Mouse (Mus musculus): Measurements from ENCODE around the gene Wwc1. TPM values are rescaled to one million over a fixed set of nuclear protein-coding genes. Genes with fewer than 3 reads are reported as not detected.

Gene Wwc1
- total and polyA plus RNA-seq, 2 experiments from 2014 or later = 9.2 to 11.9 TPM

- 43% methylated on average over 4 of the region's 4 CpGs for WGBS
- TF ChIP-seq CTCF (IDR thresholded peaks at IDR 0.05) = no peak
- Histone ChIP-seq H3K9ac (replicated peaks; ENCODE audit: low read length, poor library complexity, severe bottlenecking) (no peak overlapping the region), H3K36me3 (ENCODE audit: insufficient read depth, low read length) (no peaks in the 10 kb centered on the region), H3K4me2 (ENCODE audit: low read depth, low read length, poor library complexity, severe bottlenecking) (no peak overlapping the region), H3K9me3 (ENCODE audit: low read length) (no peaks in the 10 kb centered on the region), H3K4me1 (ENCODE audit: insufficient read depth, low read length) (no peaks in the 10 kb centered on the region), H3K4me3 (ENCODE audit: low read depth, low read length) (no peak overlapping the region), H3K27me3 (ENCODE audit: insufficient read depth, low read length) (no peaks in the 10 kb centered on the region), H3K27ac (ENCODE audit: low read depth, low read length) (no peak overlapping the region)
- DNase-seq (ENCODE audit: low spot score) (no peak), ATAC-seq (ENCODE audit: low FRiP score) (no peak)
Measured at GRCm38 (mm10) chr11:35989967-35990366, 9.6 kb upstream of the Wwc1 start.

- Histone ChIP-seq H3K27me3 (ENCODE audit: insufficient read depth, low read length) (no peaks in the 10 kb centered on the region; the same call in 1 of the 2 replicates), H3K4me1 (ENCODE audit: insufficient read depth, low read length) (no peaks in the 10 kb centered on the region), H3K9me3 (ENCODE audit: low read length) (no peaks in the 10 kb centered on the region), H3K36me3 (ENCODE audit: insufficient read depth, low read length) (no peaks in the 10 kb centered on the region), H3K27ac (ENCODE audit: low read depth, low read length) (peak overlapping the region; percentile 63; the same call in 1 of the 2 replicates), H3K4me3 (ENCODE audit: low read depth, low read length) (peak overlapping the region; percentile 28), H3K9ac (replicated peaks; ENCODE audit: low read length, poor library complexity, severe bottlenecking) (no peak overlapping the region; the same call in 1 of the 2 replicates), H3K4me2 (ENCODE audit: low read depth, low read length, poor library complexity, severe bottlenecking) (peak overlapping the region; percentile 51)
- TF ChIP-seq CTCF (IDR thresholded peaks at IDR 0.05) = peak; percentile 53
- ATAC-seq (ENCODE audit: low FRiP score) (peak; percentile 79), DNase-seq (ENCODE audit: low spot score) (peak; percentile 67)
- WGBS = under 1% methylated on average over 19 of the region's 19 CpGs
Measured at GRCm38 (mm10) chr11:35985841-35986393, 5.6 kb upstream of the Wwc1 start.

- no peak overlapping the region for H3K9ac ChIP-seq (replicated peaks; ENCODE audit: low read length, poor library complexity, severe bottlenecking)
- H3K27me3 ChIP-seq (ENCODE audit: insufficient read depth, low read length) = peaks cover 4% of the 10 kb centered on the region; the same call in 1 of the 2 replicates
- H3K4me1 ChIP-seq (ENCODE audit: insufficient read depth, low read length) = peaks cover 7% of the 10 kb centered on the region; the same call in 1 of the 2 replicates
- no peaks in the 10 kb centered on the region for H3K36me3 ChIP-seq (ENCODE audit: insufficient read depth, low read length)
- no peak overlapping the region for H3K27ac ChIP-seq (ENCODE audit: low read depth, low read length)
- H3K4me2 ChIP-seq (ENCODE audit: low read depth, low read length, poor library complexity, severe bottlenecking) = no peak overlapping the region
- no peak overlapping the region for H3K4me3 ChIP-seq (ENCODE audit: low read depth, low read length)
- H3K9me3 ChIP-seq (ENCODE audit: low read length) = no peaks in the 10 kb centered on the region
- WGBS = 86% methylated on average over 3 of the region's 3 CpGs
- no peak for DNase-seq (ENCODE audit: low spot score)
- no peak for ATAC-seq (ENCODE audit: low FRiP score)
- no peak for TF ChIP-seq CTCF (IDR thresholded peaks at IDR 0.05)
Measured at GRCm38 (mm10) chr11:35982734-35983133, 2.4 kb upstream of the Wwc1 start.

GRCm38 (mm10) chr11:35979733-35980410 is 455 bp downstream of the Wwc1 start:
- DNase-seq (ENCODE audit: low spot score) = peak; percentile 12
- H3K4me2 ChIP-seq (ENCODE audit: low read depth, low read length, poor library complexity, severe bottlenecking) = peak overlapping the region; percentile 89
- H3K27ac ChIP-seq (ENCODE audit: low read depth, low read length) = peak overlapping the region; percentile 32; the same call in 1 of the 2 replicates
- H3K9ac ChIP-seq (replicated peaks; ENCODE audit: low read length, poor library complexity, severe bottlenecking) = peak overlapping the region; percentile 67
- peak; percentile 45 for ATAC-seq (ENCODE audit: low FRiP score)
- H3K9me3 ChIP-seq (ENCODE audit: low read length) = no peaks in the 10 kb centered on the region
- H3K4me3 ChIP-seq (ENCODE audit: low read depth, low read length) = peak overlapping the region; percentile 78
- WGBS = under 1% methylated on average over 44 of the region's 66 CpGs
- H3K4me1 ChIP-seq (ENCODE audit: insufficient read depth, low read length) = peaks cover 7% of the 10 kb centered on the region; the same call in 1 of the 2 replicates
- no peaks in the 10 kb centered on the region for H3K36me3 ChIP-seq (ENCODE audit: insufficient read depth, low read length)
- H3K27me3 ChIP-seq (ENCODE audit: insufficient read depth, low read length) = peaks cover 4% of the 10 kb centered on the region; the same call in 1 of the 2 replicates
- TF ChIP-seq CTCF (IDR thresholded peaks at IDR 0.05) = no peak

GRCm38 (mm10) chr11:35979266-35979732 is 1.0 kb downstream of the Wwc1 start:
- H3K4me1 ChIP-seq (ENCODE audit: insufficient read depth, low read length) = peaks cover 7% of the 10 kb centered on the region; the same call in 1 of the 2 replicates
- peak overlapping the region; percentile 67 for H3K9ac ChIP-seq (replicated peaks; ENCODE audit: low read length, poor library complexity, severe bottlenecking)
- DNase-seq (ENCODE audit: low spot score) (no peak), ATAC-seq (ENCODE audit: low FRiP score) (no peak)
- no peak for TF ChIP-seq CTCF (IDR thresholded peaks at IDR 0.05)
- H3K36me3 ChIP-seq (ENCODE audit: insufficient read depth, low read length) = no peaks in the 10 kb centered on the region
- H3K4me3 ChIP-seq (ENCODE audit: low read depth, low read length) = peak overlapping the region; percentile 78
- H3K9me3 ChIP-seq (ENCODE audit: low read length) = no peaks in the 10 kb centered on the region
- peaks cover 4% of the 10 kb centered on the region; the same call in 1 of the 2 replicates for H3K27me3 ChIP-seq (ENCODE audit: insufficient read depth, low read length)
- 4% methylated on average over 10 of the region's 12 CpGs for WGBS
- H3K4me2 ChIP-seq (ENCODE audit: low read depth, low read length, poor library complexity, severe bottlenecking) = peak overlapping the region; percentile 89
- H3K27ac ChIP-seq (ENCODE audit: low read depth, low read length) = peak overlapping the region; percentile 32; the same call in 1 of the 2 replicates

- Histone ChIP-seq H3K9ac (replicated peaks; ENCODE audit: low read length, poor library complexity, severe bottlenecking) (no peak overlapping the region), H3K27me3 (ENCODE audit: insufficient read depth, low read length) (peaks cover 4% of the 10 kb centered on the region; the same call in 1 of the 2 replicates), H3K36me3 (ENCODE audit: insufficient read depth, low read length) (no peaks in the 10 kb centered on the region), H3K4me2 (ENCODE audit: low read depth, low read length, poor library complexity, severe bottlenecking) (peak overlapping the region; percentile 89), H3K4me1 (ENCODE audit: insufficient read depth, low read length) (peaks cover 7% of the 10 kb centered on the region; the same call in 1 of the 2 replicates), H3K27ac (ENCODE audit: low read depth, low read length) (no peak overlapping the region), H3K4me3 (ENCODE audit: low read depth, low read length) (no peak overlapping the region), H3K9me3 (ENCODE audit: low read length) (no peaks in the 10 kb centered on the region)
- TF ChIP-seq CTCF (IDR thresholded peaks at IDR 0.05) = no peak
- ATAC-seq (ENCODE audit: low FRiP score) = no peak
- WGBS = 69% methylated on average over 3 of the region's 3 CpGs
- no peak for DNase-seq (ENCODE audit: low spot score)
Measured at GRCm38 (mm10) chr11:35977796-35978195, 2.5 kb downstream of the Wwc1 start.
